Mouse (Mus musculus): ENCODE measurements around the gene Golga5.

Gene Golga5

DNA sequence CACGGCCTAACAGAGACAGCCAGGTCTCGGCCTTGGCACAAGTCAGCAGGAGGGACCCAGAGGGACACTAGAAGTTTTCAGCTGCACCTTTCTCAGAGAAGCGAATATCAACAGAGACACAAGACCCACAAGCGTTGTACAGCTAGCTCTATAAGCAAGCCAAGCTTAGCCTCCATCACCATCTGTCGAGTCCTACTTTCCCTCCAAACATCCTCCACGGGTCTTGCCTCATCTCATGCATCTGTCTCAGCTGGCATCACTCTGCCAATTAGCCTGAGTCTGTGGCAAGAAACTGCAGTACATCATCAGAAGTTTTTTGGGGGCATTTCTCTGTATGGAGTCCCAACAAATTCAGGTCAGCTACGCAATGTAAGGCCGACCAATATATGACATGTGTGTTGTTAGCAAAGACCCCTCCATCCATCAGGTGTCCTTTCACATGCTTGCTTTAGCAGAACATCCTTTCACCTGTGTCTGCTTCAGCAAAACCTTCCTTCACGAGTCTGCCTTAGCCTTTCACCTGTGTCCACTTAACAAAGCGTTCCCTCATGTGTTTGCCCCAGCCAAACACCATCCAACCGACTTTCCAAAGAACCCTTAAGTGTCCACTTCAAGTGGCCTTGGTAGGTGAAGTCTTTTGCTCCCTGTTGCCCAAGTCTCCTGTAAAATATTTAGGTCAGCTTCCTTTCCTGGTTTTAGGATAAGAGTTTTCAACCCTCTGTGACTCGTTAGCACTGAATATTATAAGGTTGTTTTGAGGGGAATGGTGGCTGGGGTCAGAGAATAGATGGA, 51.2 kb downstream of the Golga5 start:
- peaks cover 12% of the 10 kb centered on the region for H3K4me1 ChIP-seq (replicated peaks; ENCODE audit: low read depth, low read length)
- H3K36me3 ChIP-seq (ENCODE audit: insufficient read depth, low read length): no peaks in the 10 kb centered on the region
- no peak overlapping the region for H3K4me3 ChIP-seq (replicated peaks; ENCODE audit: low read length)
- TF ChIP-seq CTCF (conservative IDR thresholded peaks at IDR 0.05; ENCODE audit: low read length) (no peak), POU5F1 (IDR thresholded peaks at IDR 0.05; ENCODE audit: borderline replicate concordance, low read length) (no peak), NANOG (IDR thresholded peaks at IDR 0.05; ENCODE audit: borderline replicate concordance, low read length) (no peak)
- no peaks in the 10 kb centered on the region for H3K9me3 ChIP-seq (ENCODE audit: low read length)
- no peaks in the 10 kb centered on the region for H3K27me3 ChIP-seq (ENCODE audit: insufficient read depth, low read length)

DNA sequence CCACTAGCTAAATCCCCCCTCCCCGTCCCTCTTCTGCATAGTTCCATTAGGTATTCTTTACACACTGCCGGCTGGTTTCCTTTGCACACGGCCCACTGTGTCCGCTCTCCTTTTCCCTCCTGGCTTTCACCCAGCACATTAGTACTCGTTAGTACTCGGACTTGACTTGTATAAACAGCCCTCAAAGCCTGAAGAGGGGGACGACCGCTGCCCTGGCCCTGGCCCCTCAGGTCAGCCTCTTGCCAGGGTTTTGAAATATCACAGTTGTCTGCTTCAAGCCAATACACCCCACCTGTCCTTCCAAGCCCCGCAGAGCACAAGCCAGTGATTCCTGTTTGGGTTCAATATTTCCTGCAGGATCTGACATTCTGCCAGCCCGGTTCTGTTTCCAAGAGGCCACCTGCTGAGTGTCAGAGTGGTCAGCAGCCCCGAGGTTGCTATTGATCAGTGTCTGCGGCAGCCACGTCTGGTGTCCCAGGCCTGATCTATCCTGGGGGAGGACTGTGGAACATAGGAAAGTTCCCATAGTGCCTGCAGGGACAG, 52.9 kb downstream of the Golga5 start:
- H3K9me3 ChIP-seq (ENCODE audit: low read length): no peaks in the 10 kb centered on the region
- H3K27me3 ChIP-seq (ENCODE audit: insufficient read depth, low read length): no peaks in the 10 kb centered on the region; the same call in 1 of the 2 replicates
- TF ChIP-seq POU5F1 (IDR thresholded peaks at IDR 0.05; ENCODE audit: borderline replicate concordance, low read length) (no peak), CTCF (conservative IDR thresholded peaks at IDR 0.05; ENCODE audit: low read length) (no peak), NANOG (IDR thresholded peaks at IDR 0.05; ENCODE audit: borderline replicate concordance, low read length) (no peak)
- H3K4me1 ChIP-seq (replicated peaks; ENCODE audit: low read depth, low read length): peaks cover 12% of the 10 kb centered on the region
- H3K36me3 ChIP-seq (ENCODE audit: insufficient read depth, low read length): no peaks in the 10 kb centered on the region
- no peak overlapping the region for H3K4me3 ChIP-seq (replicated peaks; ENCODE audit: low read length)

GRCm38 (mm10) chr12:102524216-102524615, 55.3 kb downstream of the Golga5 start:
- TF ChIP-seq NANOG (IDR thresholded peaks at IDR 0.05; ENCODE audit: borderline replicate concordance, low read length) (no peak), CTCF (conservative IDR thresholded peaks at IDR 0.05; ENCODE audit: low read length) (no peak), POU5F1 (IDR thresholded peaks at IDR 0.05; ENCODE audit: borderline replicate concordance, low read length) (no peak)

GRCm38 (mm10) chr12:102524760-102525159, 55.8 kb downstream of the Golga5 start:
- no peak overlapping the region for H3K4me3 ChIP-seq (replicated peaks; ENCODE audit: low read length)
- no peaks in the 10 kb centered on the region; the same call in 1 of the 2 replicates for H3K27me3 ChIP-seq (ENCODE audit: insufficient read depth, low read length)
- peaks cover 16% of the 10 kb centered on the region for H3K4me1 ChIP-seq (replicated peaks; ENCODE audit: low read depth, low read length)
- peak; percentile 47 for TF ChIP-seq CTCF (conservative IDR thresholded peaks at IDR 0.05; ENCODE audit: low read length)
- TF ChIP-seq POU5F1 (IDR thresholded peaks at IDR 0.05; ENCODE audit: borderline replicate concordance, low read length): no peak
- no peak for TF ChIP-seq NANOG (IDR thresholded peaks at IDR 0.05; ENCODE audit: borderline replicate concordance, low read length)
- H3K36me3 ChIP-seq (ENCODE audit: insufficient read depth, low read length): no peaks in the 10 kb centered on the region
- no peaks in the 10 kb centered on the region for H3K9me3 ChIP-seq (ENCODE audit: low read length)

More at GRCm38 (mm10) chr12:102524216-102524615, 55.3 kb downstream of the Golga5 start:
- Histone ChIP-seq H3K27me3 (ENCODE audit: insufficient read depth, low read length) (no peaks in the 10 kb centered on the region; the same call in 1 of the 2 replicates), H3K4me1 (replicated peaks; ENCODE audit: low read depth, low read length) (peaks cover 16% of the 10 kb centered on the region), H3K9me3 (ENCODE audit: low read length) (no peaks in the 10 kb centered on the region), H3K4me3 (replicated peaks; ENCODE audit: low read length) (no peak overlapping the region), H3K36me3 (ENCODE audit: insufficient read depth, low read length) (no peaks in the 10 kb centered on the region)

DNA sequence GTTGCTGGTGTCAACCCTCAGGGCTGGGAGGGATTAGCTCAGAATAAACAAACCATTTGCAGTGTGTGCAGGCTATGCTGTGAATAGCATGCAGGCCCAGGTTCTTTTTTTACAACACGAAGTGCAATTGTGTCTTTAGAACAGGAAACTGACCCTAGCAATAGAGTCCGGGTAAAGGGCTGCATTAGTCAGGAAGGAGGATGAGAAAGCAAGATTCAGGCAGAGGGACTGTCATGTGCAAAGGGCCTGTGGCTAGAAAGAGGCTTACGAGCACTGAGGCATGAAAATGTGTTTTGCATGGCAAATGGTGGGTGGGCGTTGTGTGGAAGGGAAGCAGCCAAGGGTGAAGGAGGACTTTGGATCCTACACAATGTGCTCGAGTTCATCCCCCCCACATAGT, 59.1 kb downstream of the Golga5 start:
- TF ChIP-seq POU5F1 (IDR thresholded peaks at IDR 0.05; ENCODE audit: borderline replicate concordance, low read length): no peak
- no peak for TF ChIP-seq NANOG (IDR thresholded peaks at IDR 0.05; ENCODE audit: borderline replicate concordance, low read length)
- TF ChIP-seq CTCF (conservative IDR thresholded peaks at IDR 0.05; ENCODE audit: low read length): no peak
- H3K4me1 ChIP-seq (replicated peaks; ENCODE audit: low read depth, low read length): peaks cover 19% of the 10 kb centered on the region
- no peaks in the 10 kb centered on the region for H3K36me3 ChIP-seq (ENCODE audit: insufficient read depth, low read length)
- H3K9me3 ChIP-seq (ENCODE audit: low read length): no peaks in the 10 kb centered on the region
- no peak overlapping the region for H3K4me3 ChIP-seq (replicated peaks; ENCODE audit: low read length)
- no peaks in the 10 kb centered on the region; the same call in 1 of the 2 replicates for H3K27me3 ChIP-seq (ENCODE audit: insufficient read depth, low read length)

GRCm38 (mm10) chr12:102535796-102536195, 66.9 kb downstream of the Golga5 start:
- Histone ChIP-seq H3K27me3 (ENCODE audit: insufficient read depth, low read length) (peaks cover 8% of the 10 kb centered on the region; the same call in 1 of the 2 replicates), H3K4me1 (replicated peaks; ENCODE audit: low read depth, low read length) (peaks cover 35% of the 10 kb centered on the region), H3K4me3 (replicated peaks; ENCODE audit: low read length) (no peak overlapping the region), H3K9me3 (ENCODE audit: low read length) (peaks cover 7% of the 10 kb centered on the region), H3K36me3 (ENCODE audit: insufficient read depth, low read length) (no peaks in the 10 kb centered on the region)
- TF ChIP-seq NANOG (IDR thresholded peaks at IDR 0.05; ENCODE audit: borderline replicate concordance, low read length) (no peak), POU5F1 (IDR thresholded peaks at IDR 0.05; ENCODE audit: borderline replicate concordance, low read length) (no peak), CTCF (conservative IDR thresholded peaks at IDR 0.05; ENCODE audit: low read length) (no peak)

GRCm38 (mm10) chr12:102540278-102540677, 71.3 kb downstream of the Golga5 start:
- Histone ChIP-seq H3K27me3 (ENCODE audit: insufficient read depth, low read length) (peaks cover 13% of the 10 kb centered on the region; the same call in 1 of the 2 replicates), H3K36me3 (ENCODE audit: insufficient read depth, low read length) (no peaks in the 10 kb centered on the region), H3K4me1 (replicated peaks; ENCODE audit: low read depth, low read length) (peaks cover 33% of the 10 kb centered on the region), H3K9me3 (ENCODE audit: low read length) (peaks cover 7% of the 10 kb centered on the region), H3K4me3 (replicated peaks; ENCODE audit: low read length) (no peak overlapping the region)
- TF ChIP-seq NANOG (IDR thresholded peaks at IDR 0.05; ENCODE audit: borderline replicate concordance, low read length): no peak
- TF ChIP-seq POU5F1 (IDR thresholded peaks at IDR 0.05; ENCODE audit: borderline replicate concordance, low read length): no peak
- no peak for TF ChIP-seq CTCF (conservative IDR thresholded peaks at IDR 0.05; ENCODE audit: low read length)

DNA sequence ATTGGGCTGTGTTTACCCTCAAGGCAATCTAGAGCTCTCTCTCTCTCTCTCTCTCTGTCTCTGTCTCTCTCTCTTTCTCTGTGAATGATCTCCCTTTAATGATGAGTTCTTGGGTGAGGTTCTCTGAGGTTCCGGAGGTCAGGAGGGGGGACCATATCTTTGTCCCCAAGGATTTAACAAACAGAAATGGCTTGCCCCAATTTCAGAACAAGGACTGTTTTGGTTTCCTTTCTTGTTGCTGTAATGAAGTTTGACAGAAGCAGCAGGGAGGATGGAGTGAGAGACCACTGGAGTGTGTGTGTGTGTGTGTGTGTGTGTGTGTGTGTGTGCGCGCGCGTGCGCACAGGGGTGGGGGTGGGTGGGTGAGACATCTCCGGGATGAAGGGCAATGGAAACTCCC, 72.2 kb downstream of the Golga5 start:
- Histone ChIP-seq H3K4me3 (replicated peaks; ENCODE audit: low read length) (no peak overlapping the region), H3K4me1 (replicated peaks; ENCODE audit: low read depth, low read length) (peaks cover 42% of the 10 kb centered on the region), H3K36me3 (ENCODE audit: insufficient read depth, low read length) (no peaks in the 10 kb centered on the region), H3K9me3 (ENCODE audit: low read length) (peaks cover 7% of the 10 kb centered on the region), H3K27me3 (ENCODE audit: insufficient read depth, low read length) (peaks cover 13% of the 10 kb centered on the region; the same call in 1 of the 2 replicates)
- no peak for TF ChIP-seq NANOG (IDR thresholded peaks at IDR 0.05; ENCODE audit: borderline replicate concordance, low read length)
- no peak for TF ChIP-seq CTCF (conservative IDR thresholded peaks at IDR 0.05; ENCODE audit: low read length)
- no peak for TF ChIP-seq POU5F1 (IDR thresholded peaks at IDR 0.05; ENCODE audit: borderline replicate concordance, low read length)
